Mouse (Mus musculus): ENCODE results near the gene Prr9.

DNA sequence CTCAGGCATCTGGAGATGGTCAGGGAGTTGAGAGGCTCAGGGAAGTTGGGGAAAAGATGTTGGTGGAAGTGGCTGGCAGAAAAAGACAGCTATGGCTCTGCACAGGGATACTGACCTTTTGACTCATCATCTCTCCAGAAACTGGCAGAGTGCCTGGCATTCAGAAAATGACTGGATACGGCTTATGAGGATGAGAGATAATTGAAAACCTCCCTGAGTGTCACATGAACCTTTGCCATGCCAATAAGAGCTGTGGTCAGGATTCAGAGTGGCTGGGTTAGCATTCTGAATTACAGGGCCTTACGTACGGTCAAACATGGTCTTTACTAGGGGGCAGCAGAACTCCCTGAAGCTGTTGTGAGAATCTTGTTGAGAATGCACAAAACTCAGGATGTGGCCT lies 2.8 kb downstream of the Prr9 start:
- TF ChIP-seq CTCF (IDR thresholded peaks at IDR 0.05; ENCODE audit: extremely low read depth, insufficient read depth, insufficient read length, insufficient replicate concordance) (no peak), POLR2A (IDR thresholded peaks at IDR 0.05; ENCODE audit: low read depth, low read length) (no peak)

Data from spleen, adult 2 months (tissue).